Mouse (Mus musculus) MEL (cell line): Measurements from ENCODE around the gene Slc29a4. TPM values are rescaled to one million over a fixed set of nuclear protein-coding genes. Genes with fewer than 3 reads are reported as not detected.

Experiments
- DNase-seq: peaks from one replicate; pipeline ENCODE4 v3.0.0; 2011; ENCODE audit warnings: low read depth, low spot score
- H3K27ac ChIP-seq: 2 replicates; pipeline ENCODE4 v1.5.1; 2012; ENCODE audit warnings: low read depth, mild to moderate bottlenecking, control low read depth, low read length, moderate library complexity; ENCODE audit not compliant: control insufficient read depth
- H3K27me3 ChIP-seq, 2 experiments: fragments of 150-350 bp in 1 of 2; sonication (generic) in 1 of 2; 2 replicates each; pipeline ENCODE4 v1.6.1; 2012; ENCODE audit warnings: low read length in 2 of 2, mild to moderate bottlenecking in 2 of 2, improper control_type of control experiment in 1 of 2, moderate library complexity in 1 of 2; ENCODE audit not compliant: insufficient read depth in 2 of 2, control insufficient read depth in 1 of 2
- H3K36me3 ChIP-seq, 2 experiments: 2 replicates each; pipeline ENCODE4 v1.6.1; 2012 to 2014; ENCODE audit warnings: low read length in 2 of 2, improper control_type of control experiment in 1 of 2, inconsistent platforms in 1 of 2, mild to moderate bottlenecking in 1 of 2; ENCODE audit not compliant: insufficient read depth in 2 of 2, control insufficient read depth in 1 of 2
- H3K4me1 ChIP-seq, 2 experiments: fragments of 150-350 bp in 1 of 2; sonication (generic) in 1 of 2; 2 replicates each; pipeline ENCODE4 v1.6.1; 2012; ENCODE audit warnings: low read length in 2 of 2, improper control_type of control experiment in 1 of 2, mild to moderate bottlenecking in 1 of 2; ENCODE audit not compliant: insufficient read depth in 2 of 2, control insufficient read depth in 1 of 2
- H3K4me3 ChIP-seq, 2 experiments: fragments of 150-350 bp in 1 of 2; sonication (generic) in 1 of 2; 2 replicates each; pipeline ENCODE4 v1.5.1; 2012; ENCODE audit warnings: low read depth in 2 of 2, low read length in 2 of 2, mild to moderate bottlenecking in 2 of 2, moderate library complexity in 2 of 2, control low read depth in 1 of 2, improper control_type of control experiment in 1 of 2; ENCODE audit not compliant: control insufficient read depth in 1 of 2, insufficient read depth in 1 of 2
- H3K79me2 ChIP-seq: 2 replicates; pipeline ENCODE4 v1.6.1; 2012; ENCODE audit warnings: mild to moderate bottlenecking, low read length, moderate library complexity; ENCODE audit not compliant: control insufficient read depth, poor library complexity, insufficient read depth
- H3K9ac ChIP-seq: 2 replicates; pipeline ENCODE4 v1.6.1; 2012; ENCODE audit warnings: low read depth, mild to moderate bottlenecking, control low read depth, low read length, moderate library complexity; ENCODE audit not compliant: control insufficient read depth, poor library complexity, severe bottlenecking
- H3K9me3 ChIP-seq: fragments of 150-350 bp; sonication (generic); replicated peaks from 2 replicates; pipeline ENCODE4 v1.6.1; 2012; ENCODE audit warnings: mild to moderate bottlenecking, low read length, improper control_type of control experiment, moderate library complexity; ENCODE audit not compliant: insufficient read depth
- BHLHE40 ChIP-seq: IDR thresholded peaks from 2 replicates; pipeline ENCODE4 v1.6.1; 2012; ENCODE audit warnings: low read depth, mild to moderate bottlenecking, inconsistent platforms, low read length, improper control_type of control experiment, borderline replicate concordance
- CHD2 ChIP-seq: IDR thresholded peaks from 2 replicates; pipeline ENCODE4 v1.6.1; 2011; ENCODE audit warnings: low read length, improper control_type of control experiment
- CTCF ChIP-seq, 3 experiments: IDR thresholded peaks in 2 of 3; conservative IDR thresholded peaks in 1 of 3; 2 replicates each; pipeline ENCODE4 v1.5.1; 2011 to 2012; ENCODE audit warnings: low read length in 3 of 3, low read depth in 2 of 3, mild to moderate bottlenecking in 2 of 3, improper control_type of control experiment in 1 of 3, inconsistent platforms in 1 of 3, mixed read lengths in 1 of 3, moderate library complexity in 1 of 3; ENCODE audit not compliant: control insufficient read depth in 1 of 3, insufficient read depth in 1 of 3, poor library complexity in 1 of 3, severe bottlenecking in 1 of 3
- E2F4 ChIP-seq: IDR thresholded peaks from 2 replicates; pipeline ENCODE4 v1.6.1; 2011; ENCODE audit warnings: low read depth, low read length, improper control_type of control experiment, borderline replicate concordance
- ELF1 ChIP-seq: IDR thresholded peaks from 2 replicates; pipeline ENCODE4 v1.6.1; 2014; ENCODE audit warnings: low read depth, mild to moderate bottlenecking, inconsistent platforms, low read length, improper control_type of control experiment, moderate library complexity
- GABPA ChIP-seq: IDR thresholded peaks from 2 replicates; pipeline ENCODE4 v1.6.1; 2012; ENCODE audit warnings: low read depth, mild to moderate bottlenecking, inconsistent platforms, low read length, improper control_type of control experiment, moderate library complexity
- HCFC1 ChIP-seq: IDR thresholded peaks from 2 replicates; pipeline ENCODE4 v1.6.1; 2012; ENCODE audit warnings: low read depth, mild to moderate bottlenecking, inconsistent platforms, low read length, improper control_type of control experiment, moderate library complexity
- JUND ChIP-seq: IDR thresholded peaks from 2 replicates; pipeline ENCODE4 v1.6.1; 2011; ENCODE audit warnings: low read depth, mild to moderate bottlenecking, improper control_type of control experiment, low read length
- KAT2A ChIP-seq: conservative IDR thresholded peaks from 2 replicates; pipeline ENCODE4 v1.6.1; 2012; ENCODE audit warnings: low read depth, low read length, improper control_type of control experiment, inconsistent platforms
- MAX ChIP-seq: IDR thresholded peaks from 2 replicates; pipeline ENCODE4 v1.6.1; 2011; ENCODE audit warnings: low read length, improper control_type of control experiment
- MAZ ChIP-seq: IDR thresholded peaks from 2 replicates; pipeline ENCODE4 v1.6.1; 2012; ENCODE audit warnings: low read depth, mild to moderate bottlenecking, inconsistent platforms, low read length, improper control_type of control experiment
- MEF2A ChIP-seq: IDR thresholded peaks from 2 replicates; pipeline ENCODE4 v1.6.1; 2014; ENCODE audit warnings: low read depth, mild to moderate bottlenecking, inconsistent platforms, low read length, improper control_type of control experiment; ENCODE audit not compliant: poor library complexity, insufficient replicate concordance, severe bottlenecking; ENCODE audit errors: extremely low read depth
- MXI1 ChIP-seq: IDR thresholded peaks from 2 replicates; pipeline ENCODE4 v1.6.1; 2011; ENCODE audit warnings: mild to moderate bottlenecking, low read depth, low read length, improper control_type of control experiment
- MYC ChIP-seq: IDR thresholded peaks from 2 replicates; pipeline ENCODE4 v1.6.1; 2011; ENCODE audit warnings: low read depth, mild to moderate bottlenecking, low read length, improper control_type of control experiment, moderate library complexity
- NELFE ChIP-seq: IDR thresholded peaks from 2 replicates; pipeline ENCODE4 v1.6.1; 2011; ENCODE audit warnings: low read depth, low read length, improper control_type of control experiment
- NRF1 ChIP-seq: IDR thresholded peaks from 2 replicates; pipeline ENCODE4 v1.6.1; 2014; ENCODE audit warnings: low read depth, mild to moderate bottlenecking, inconsistent platforms, low read length, improper control_type of control experiment, moderate library complexity; ENCODE audit not compliant: poor library complexity, insufficient read depth, severe bottlenecking
- POLR2A ChIP-seq, 2 experiments: IDR thresholded peaks; 2 replicates each; pipeline ENCODE4 v1.6.1; 2011 to 2012; ENCODE audit warnings: low read length in 2 of 2, mild to moderate bottlenecking in 2 of 2, control low read depth in 1 of 2, improper control_type of control experiment in 1 of 2, low read depth in 1 of 2, moderate library complexity in 1 of 2; ENCODE audit not compliant: control insufficient read depth in 1 of 2, insufficient read depth in 1 of 2, poor library complexity in 1 of 2
- POLR2AphosphoS2 ChIP-seq: IDR thresholded peaks from 2 replicates; pipeline ENCODE4 v1.6.1; 2011; ENCODE audit warnings: low read length, improper control_type of control experiment
- POLR2AphosphoS5 ChIP-seq: IDR thresholded peaks from 2 replicates; pipeline ENCODE4 v1.6.1; 2012; ENCODE audit warnings: low read depth, borderline replicate concordance, mild to moderate bottlenecking, inconsistent platforms, low read length, moderate library complexity, mixed read lengths
- RCOR1 ChIP-seq: IDR thresholded peaks from 2 replicates; pipeline ENCODE4 v1.6.1; 2012; ENCODE audit warnings: low read depth, mild to moderate bottlenecking, inconsistent platforms, low read length, improper control_type of control experiment
- TBP ChIP-seq: IDR thresholded peaks from 2 replicates; pipeline ENCODE4 v1.8.0; 2011; ENCODE audit warnings: low read depth, low read length, improper control_type of control experiment
- UBTF ChIP-seq: IDR thresholded peaks from 2 replicates; pipeline ENCODE4 v1.6.1; 2012; ENCODE audit warnings: low read depth, mild to moderate bottlenecking, inconsistent platforms, low read length, improper control_type of control experiment, moderate library complexity, borderline replicate concordance; ENCODE audit not compliant: insufficient read depth
- ZC3H11A ChIP-seq: IDR thresholded peaks from 2 replicates; pipeline ENCODE4 v1.6.1; 2012; ENCODE audit warnings: low read depth, mild to moderate bottlenecking, inconsistent platforms, low read length, improper control_type of control experiment
- ZKSCAN1 ChIP-seq: IDR thresholded peaks from 2 replicates; pipeline ENCODE4 v1.6.1; 2012; ENCODE audit warnings: low read depth, mild to moderate bottlenecking, inconsistent platforms, low read length, improper control_type of control experiment, moderate library complexity
- ZMIZ1 ChIP-seq: IDR thresholded peaks from 2 replicates; pipeline ENCODE4 v1.6.1; 2012; ENCODE audit warnings: low read depth, mild to moderate bottlenecking, inconsistent platforms, low read length, improper control_type of control experiment, moderate library complexity
- polyA plus RNA-seq, 2 experiments: library from polyadenylated mRNA; stranded (reverse) in 1 of 2; unstranded in 1 of 2; fragments of >175 nt in 1 of 2; fragments of >200 nt in 1 of 2; gene quantifications; 2 replicates each; pipeline versions ENCODE4 v1.2.1 to v1.2.4; 2012; ENCODE audit warnings: low replicate concordance in 2 of 2, low read depth in 1 of 2; ENCODE audit not compliant: insufficient read length in 2 of 2, insufficient read depth in 1 of 2, missing spikeins in 1 of 2
- total RNA-seq: library from RNA; depleted of rRNA; stranded (reverse); fragments of 300-350 nt; gene quantifications from 2 replicates; pipeline ENCODE4 v1.2.3, GENCODE M21; 2012

Slc29a4 gene
- total and polyA plus RNA-seq, 3 experiments = not detected

- Histone ChIP-seq H3K27ac (no peak overlapping the region), H3K4me3 (no peak overlapping the region), H3K4me1 (no peaks in the 10 kb centered on the region), H3K36me3 (no peaks in the 10 kb centered on the region), H3K9me3 (no peaks in the 10 kb centered on the region), H3K27me3 (no peaks in the 10 kb centered on the region; a peak in 1 of 4 replicates), H3K9ac (no peak overlapping the region), H3K79me2 (no peaks in the 10 kb centered on the region)
- TF ChIP-seq ZKSCAN1 = no peak
- no peak for TF ChIP-seq GABPA
- TF ChIP-seq UBTF = no peak
- no peak for TF ChIP-seq BHLHE40
- TF ChIP-seq NELFE = no peak
- no peak for TF ChIP-seq ELF1
- no peak for TF ChIP-seq ZC3H11A
- no peak for TF ChIP-seq POLR2AphosphoS2
- no peak for TF ChIP-seq KAT2A
- TF ChIP-seq CHD2 = no peak
- TF ChIP-seq CTCF (IDR thresholded peaks at IDR 0.05 in 2 of 3, conservative IDR thresholded peaks at IDR 0.05 in 1 of 3; ENCODE audit: control insufficient read depth in 1 of 3, insufficient read depth in 1 of 3, low read depth in 2 of 3, low read length in 3 of 3, poor library complexity in 1 of 3, severe bottlenecking in 1 of 3) = no peak
- no peak for TF ChIP-seq MEF2A
- no peak for TF ChIP-seq MAX
- TF ChIP-seq HCFC1 = no peak
- TF ChIP-seq ZMIZ1 = no peak
- DNase-seq = no peak
These were observed 5.4 kb downstream of the Slc29a4 start for GRCm38 (mm10) chr5:142697742-142698141.

GRCm38 (mm10) chr5:142700842-142701589 is 8.7 kb downstream of the Slc29a4 start:
- no peak overlapping the region for H3K9ac ChIP-seq
- no peaks in the 10 kb centered on the region; a peak in 1 of 4 replicates for H3K27me3 ChIP-seq
- no peak for TF ChIP-seq POLR2A (IDR thresholded peaks at IDR 0.05; ENCODE audit: control insufficient read depth in 1 of 2, insufficient read depth in 1 of 2, low read depth in 1 of 2, low read length in 2 of 2, poor library complexity in 1 of 2)
- no peak for TF ChIP-seq E2F4
- no peak for TF ChIP-seq NRF1
- TF ChIP-seq KAT2A = no peak
- no peak for TF ChIP-seq POLR2AphosphoS5
- TF ChIP-seq JUND = no peak
- no peak for TF ChIP-seq MAZ
- no peak for TF ChIP-seq MYC
- no peak for TF ChIP-seq ZMIZ1
- TF ChIP-seq MXI1 = no peak
- TF ChIP-seq GABPA = no peak
- TF ChIP-seq TBP = no peak
- no peak for TF ChIP-seq ZKSCAN1
- no peak for TF ChIP-seq MAX
- no peak for TF ChIP-seq RCOR1
- no peak for TF ChIP-seq UBTF
- no peak for TF ChIP-seq HCFC1
- no peak for TF ChIP-seq NELFE
- TF ChIP-seq, all 39 proteins: peak for 0

More at GRCm38 (mm10) chr5:142700842-142701589, 8.7 kb downstream of the Slc29a4 start:
- Histone ChIP-seq H3K9me3 (no peaks in the 10 kb centered on the region), H3K36me3 (no peaks in the 10 kb centered on the region), H3K27ac (no peak overlapping the region), H3K4me3 (no peak overlapping the region), H3K4me1 (no peaks in the 10 kb centered on the region), H3K79me2 (no peaks in the 10 kb centered on the region)
- DNase-seq = no peak
